Mouse (Mus musculus) thymus, postnatal 0 days (tissue): Measurements from ENCODE around the gene Sorbs2. TPM values are rescaled to one million over a fixed set of nuclear protein-coding genes. Genes with fewer than 3 reads are reported as not detected.

Experiments
- DNase-seq: peaks from one replicate; pipeline ENCODE4 v3.0.0-alpha.2; 2015; ENCODE audit warnings: low spot score
- polyA plus RNA-seq: library from polyadenylated mRNA; unstranded; fragments of >200 nt; fragmentation: Nextera tagmentation; extraction: Ambion mirVana; gene quantifications from 2 replicates; pipeline ENCODE4 v1.2.1, GENCODE M21; 2015

Sorbs2 gene
- polyA plus RNA-seq, 1 experiment from 2014 or later = 2.1 TPM

GRCm38 (mm10) chr8:45621576-45622178 is 114.1 kb downstream of the Sorbs2 start:
- no peak for DNase-seq

GRCm38 (mm10) chr8:45626406-45626805 is 118.8 kb downstream of the Sorbs2 start:
- DNase-seq = no peak

GRCm38 (mm10) chr8:45627246-45628241 is 120.0 kb downstream of the Sorbs2 start:
- DNase-seq = no peak

DNA sequence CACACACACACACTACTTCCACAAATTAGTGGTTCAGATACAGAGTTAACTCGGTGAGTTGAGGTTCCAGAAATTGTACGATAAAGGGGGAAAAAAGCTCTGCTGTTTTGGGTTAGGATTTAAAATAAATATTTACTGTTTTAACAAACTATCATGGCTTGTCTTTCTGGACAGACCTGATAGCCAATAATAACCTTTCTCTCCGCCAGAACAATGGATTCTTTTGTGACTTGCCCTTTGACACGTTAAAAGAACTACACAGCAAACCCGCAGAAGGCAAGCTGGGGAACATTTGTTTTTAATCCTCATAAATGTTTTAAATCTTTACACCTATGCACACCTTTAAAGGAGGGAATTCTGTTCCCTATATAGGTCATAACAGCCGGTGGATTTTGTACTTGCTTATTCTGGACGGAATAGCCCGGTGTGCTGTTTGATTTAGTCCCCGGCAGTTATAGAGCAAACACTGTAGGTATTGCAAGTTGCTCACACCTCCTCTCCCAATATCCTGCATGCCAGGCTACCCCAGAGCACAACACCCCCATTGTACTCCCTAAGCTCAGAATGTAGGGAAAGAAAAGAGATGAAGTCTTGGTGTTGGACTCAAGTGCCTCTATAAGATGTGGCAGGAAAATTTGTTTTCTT is 121.0 kb downstream of the Sorbs2 start:
- no peak for DNase-seq

GRCm38 (mm10) chr8:45629066-45629430 is 121.5 kb downstream of the Sorbs2 start:
- no peak for DNase-seq

- DNase-seq = no peak
These were observed 123.4 kb downstream of the Sorbs2 start for GRCm38 (mm10) chr8:45631023-45631422.

DNA sequence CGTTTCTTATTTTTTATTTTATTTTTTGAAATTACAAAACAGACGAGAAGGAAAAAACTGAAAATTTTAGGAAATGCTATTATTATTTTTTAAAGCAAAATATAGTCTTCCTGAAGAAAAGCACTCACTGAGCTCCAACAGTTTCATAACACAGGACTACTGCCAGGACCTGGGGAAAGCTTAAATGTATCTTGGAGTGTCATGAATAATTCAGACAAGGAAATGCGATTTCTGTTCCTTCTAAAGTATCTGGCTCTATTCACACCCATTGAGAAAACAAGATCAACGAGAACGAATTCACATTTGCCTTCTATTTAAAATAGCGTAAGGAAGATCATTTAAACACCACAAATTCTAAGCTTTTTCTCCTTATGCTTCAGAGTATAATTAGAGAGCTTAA is 127.6 kb downstream of the Sorbs2 start:
- DNase-seq = no peak

- DNase-seq = no peak
These were observed 130.2 kb downstream of the Sorbs2 start for GRCm38 (mm10) chr8:45637745-45638144.

DNA sequence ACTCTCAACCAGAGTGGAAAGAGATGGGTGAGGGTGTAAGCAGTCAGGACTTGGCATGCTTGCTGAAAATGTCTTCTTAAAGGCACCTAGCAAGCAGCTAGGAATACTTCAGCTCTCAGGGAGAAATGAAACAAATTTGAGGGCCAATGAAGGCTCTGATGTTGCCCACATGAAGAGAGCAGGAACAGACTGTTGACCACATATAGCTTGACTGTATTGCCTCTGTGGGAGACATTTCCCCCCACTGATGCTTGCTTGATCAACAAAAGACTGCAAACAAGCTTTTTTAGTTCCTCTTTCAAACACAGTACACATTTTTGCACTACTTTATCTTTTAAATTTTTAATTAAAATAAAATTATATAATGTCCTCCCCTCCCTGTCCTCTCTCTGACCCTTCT is 131.9 kb downstream of the Sorbs2 start:
- DNase-seq = no peak

DNA sequence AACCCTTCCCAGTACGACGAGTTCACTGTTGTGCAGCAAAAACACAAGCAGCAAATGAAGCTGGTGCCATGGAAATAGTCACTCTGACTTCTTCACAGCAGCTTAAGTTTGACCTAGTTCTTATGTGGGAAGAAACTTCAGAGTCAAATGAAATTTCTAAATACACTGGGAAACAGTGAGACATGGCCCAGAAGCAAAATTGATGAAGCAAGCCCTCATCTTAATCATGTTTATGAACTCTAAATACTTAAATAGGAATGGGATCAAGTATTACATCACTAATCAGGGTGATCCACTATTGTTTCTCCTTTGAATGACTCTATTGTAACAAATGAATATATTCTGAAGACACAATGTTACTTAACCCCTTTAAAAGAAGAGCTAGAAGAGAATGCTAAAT is 137.1 kb downstream of the Sorbs2 start:
- DNase-seq = no peak

DNA sequence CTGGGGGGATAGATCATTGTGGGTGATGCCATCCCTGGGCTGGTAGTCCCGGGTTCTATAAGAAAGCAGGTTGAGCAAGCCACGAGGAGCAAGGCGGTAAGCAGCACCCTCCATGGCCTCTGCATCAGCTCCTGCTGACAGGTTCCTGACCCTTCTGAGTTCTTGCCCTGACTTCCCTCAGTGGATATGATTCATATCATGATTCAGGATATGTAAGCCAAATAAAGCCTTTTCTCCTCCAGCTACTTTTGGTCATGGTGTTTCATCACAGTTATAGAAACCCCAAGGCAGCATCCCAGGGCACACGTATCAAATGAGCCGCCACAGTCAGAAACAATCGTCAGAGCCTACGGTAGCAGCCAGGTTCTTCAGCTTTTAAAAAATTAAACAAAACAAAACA is 141.5 kb downstream of the Sorbs2 start:
- no peak for DNase-seq

- DNase-seq = no peak
These were observed 142.4 kb downstream of the Sorbs2 start for GRCm38 (mm10) chr8:45649966-45650365.

DNA sequence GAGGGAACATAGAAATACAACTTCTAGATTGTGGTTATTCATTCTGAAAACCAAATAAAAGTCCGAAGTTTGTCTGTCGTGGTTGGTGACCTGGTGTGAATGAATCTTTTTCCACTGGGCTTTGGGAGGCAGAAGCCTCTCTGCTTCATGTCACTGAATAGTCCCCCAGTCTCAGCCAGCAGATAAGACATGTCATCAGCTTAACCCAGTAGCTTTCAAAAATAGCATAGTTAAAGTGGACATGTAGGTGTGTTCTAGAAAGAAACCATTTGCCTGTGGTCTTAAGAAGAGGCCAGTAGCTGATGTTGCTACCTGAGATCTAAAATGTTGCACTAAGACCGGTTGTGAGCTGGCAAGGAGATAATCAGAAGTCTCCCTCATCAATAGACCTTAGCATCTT is 150.4 kb downstream of the Sorbs2 start:
- DNase-seq = no peak

DNA sequence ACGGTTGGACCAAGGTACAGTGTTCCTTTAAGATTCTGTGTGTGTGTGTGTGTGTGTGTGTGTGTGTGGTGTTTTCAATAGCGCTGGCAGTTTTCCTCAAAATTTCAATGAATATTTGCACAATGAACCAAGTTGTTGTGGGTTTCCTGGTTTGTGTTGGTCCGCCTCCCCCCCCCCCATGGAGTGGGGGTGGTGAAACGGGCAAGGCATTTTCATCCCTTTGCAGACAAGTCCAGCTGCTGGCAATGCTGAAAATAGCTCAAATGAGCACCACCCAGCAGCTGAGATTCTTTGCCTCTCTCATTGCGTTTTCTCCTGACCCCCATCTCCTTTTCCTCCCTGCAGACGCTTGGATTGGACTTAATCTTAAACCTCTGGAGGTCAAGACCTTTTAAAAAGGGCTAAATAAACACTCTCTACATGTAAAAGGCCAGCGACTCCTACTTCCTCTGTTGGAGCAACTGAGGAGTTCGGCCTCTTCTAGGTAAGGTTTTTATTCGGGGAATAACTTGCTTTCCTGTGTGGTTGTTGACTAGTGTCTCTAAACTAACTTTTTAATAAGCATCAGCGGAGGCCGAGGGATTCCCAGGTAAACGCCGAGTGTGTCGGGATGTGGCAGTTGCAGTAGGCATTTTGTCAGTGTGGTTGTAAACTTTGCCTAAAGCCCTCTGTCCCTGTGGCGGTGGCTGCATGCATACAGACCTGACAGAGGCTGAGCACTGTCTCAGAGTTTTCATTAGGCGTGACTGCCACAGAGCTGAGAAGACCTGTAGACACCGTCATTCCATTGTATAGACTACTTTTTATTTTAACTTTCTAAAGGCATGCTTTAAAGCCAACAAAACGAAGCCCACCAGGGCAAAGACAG is 151.1 kb downstream of the Sorbs2 start:
- DNase-seq = no peak

- DNase-seq = no peak
These were observed 151.9 kb downstream of the Sorbs2 start for GRCm38 (mm10) chr8:45659473-45659872.

- no peak for DNase-seq
These were observed 153.0 kb downstream of the Sorbs2 start for GRCm38 (mm10) chr8:45660570-45660969.

- no peak for DNase-seq
These were observed 154.0 kb downstream of the Sorbs2 start for GRCm38 (mm10) chr8:45661605-45662004.

- no peak for DNase-seq
These were observed 158.6 kb downstream of the Sorbs2 start for GRCm38 (mm10) chr8:45666221-45666620.

- DNase-seq = no peak
These were observed 165.6 kb downstream of the Sorbs2 start for GRCm38 (mm10) chr8:45673149-45673548.

- no peak for DNase-seq
These were observed 168.3 kb downstream of the Sorbs2 start for GRCm38 (mm10) chr8:45675821-45676279.
